Mouse (Mus musculus) embryonic fibroblast, embryonic 13.5 days (primary cell): Measurements from ENCODE around the gene Coro6. TPM values are rescaled to one million over a fixed set of nuclear protein-coding genes. Genes with fewer than 3 reads are reported as not detected.

Experiments used
- H3K27ac ChIP-seq: 2 replicates; pipeline ENCODE4 v1.5.1; 2012; ENCODE audit warnings: low read length, control low read depth, inconsistent platforms; ENCODE audit not compliant: insufficient read depth
- H3K4me1 ChIP-seq: 2 replicates; pipeline ENCODE4 v1.6.1; 2011; ENCODE audit warnings: low read length; ENCODE audit not compliant: control insufficient read depth, insufficient read depth
- H3K4me3 ChIP-seq: 2 replicates; pipeline ENCODE4 v1.5.1; 2011; ENCODE audit warnings: mild to moderate bottlenecking, control low read depth, low read length; ENCODE audit not compliant: insufficient read depth
- CTCF ChIP-seq: IDR thresholded peaks from 2 replicates; pipeline ENCODE4 v1.5.1; 2011; ENCODE audit warnings: mild to moderate bottlenecking, control low read depth, low read length, moderate library complexity, borderline replicate concordance; ENCODE audit not compliant: insufficient read depth
- POLR2A ChIP-seq: IDR thresholded peaks from 2 replicates; pipeline ENCODE4 v1.6.1; 2011; ENCODE audit warnings: low read depth, mild to moderate bottlenecking, control low read depth, low read length, moderate library complexity
- polyA plus RNA-seq: library from polyadenylated mRNA; stranded (reverse); fragments of >200 nt; gene quantifications from 2 replicates; pipeline ENCODE4 v1.2.4, GENCODE M21; 2011; ENCODE audit warnings: low read depth; ENCODE audit not compliant: missing spikeins, insufficient read length

Gene Coro6
- polyA plus RNA-seq, 1 experiment = 2.1 TPM

- Histone ChIP-seq H3K4me1 (no peaks in the 10 kb centered on the region), H3K4me3 (peak within 1 kb of the TSS; percentile 28), H3K27ac (0 out of 2 replicates have a peak within 1 kb of the TSS, but pooled peaks have one; percentile 7)
- TF ChIP-seq CTCF = no peak
- TF ChIP-seq POLR2A = peak; percentile 69
Measured at GRCm38 (mm10) chr11:77514832-77515636, 52.8 kb downstream of the Coro6 start, which contains the start of gene Abhd15. Abhd15 (plus strand) TSS chr11:77515121.

GRCm38 (mm10) chr11:77515637-77516552, 53.7 kb downstream of the Coro6 start, which contains the start of gene Trp53i13:
Trp53i13 (minus strand) TSS chr11:77515980.
- TF ChIP-seq CTCF (no peak), POLR2A (no peak)
- no peak within 1 kb of the TSS for H3K27ac ChIP-seq
- H3K4me1 ChIP-seq = no peaks in the 10 kb centered on the region
- H3K4me3 ChIP-seq = peak within 1 kb of the TSS; percentile 28

GRCm38 (mm10) chr11:77516553-77517425, 54.6 kb downstream of the Coro6 start:
- no peaks in the 10 kb centered on the region for H3K4me1 ChIP-seq

GRCm38 (mm10) chr11:77518051-77518798, 56.0 kb downstream of the Coro6 start:
- Histone ChIP-seq H3K4me3 (no peak overlapping the region), H3K4me1 (no peaks in the 10 kb centered on the region), H3K27ac (no peak overlapping the region)
- TF ChIP-seq POLR2A = no peak
- TF ChIP-seq CTCF = no peak

More at GRCm38 (mm10) chr11:77516553-77517425, 54.6 kb downstream of the Coro6 start:
- TF ChIP-seq CTCF = no peak
- TF ChIP-seq POLR2A = no peak
- H3K4me3 ChIP-seq = no peak overlapping the region
- H3K27ac ChIP-seq = no peak overlapping the region

- no peak within 1 kb of the TSS for H3K4me3 ChIP-seq
- no peak within 1 kb of the TSS for H3K27ac ChIP-seq
- no peaks in the 10 kb centered on the region for H3K4me1 ChIP-seq
Measured at GRCm38 (mm10) chr11:77519043-77519442, 56.8 kb downstream of the Coro6 start, which contains the start of gene Gm10392. Gm10392 (minus strand) TSS chr11:77519198.

More at GRCm38 (mm10) chr11:77519043-77519442, 56.8 kb downstream of the Coro6 start, which contains the start of gene Gm10392:
- TF ChIP-seq POLR2A (no peak), CTCF (no peak)

Other genes starting within 250 kb of the Coro6 start
- gene Ssh2, start 246.1 kb upstream of the Coro6 start, polyA plus RNA-seq = 10.0 and 13.5 TPM in 2 replicates
- 12.3 and 15.6 TPM in 2 replicates for gene Ankrd13b, start 27.3 kb downstream of the Coro6 start, polyA plus RNA-seq
- gene Git1, start 31.2 kb downstream of the Coro6 start, polyA plus RNA-seq = 37.9 and 41.2 TPM in 2 replicates
- 0.37 and 1.0 TPM in 2 replicates for gene Abhd15, start 52.7 kb downstream of the Coro6 start, polyA plus RNA-seq
- gene Trp53i13, start 53.6 kb downstream of the Coro6 start, polyA plus RNA-seq = 21.2 and 26.4 TPM in 2 replicates
- gene Gm10392, start 56.8 kb downstream of the Coro6 start, polyA plus RNA-seq = not detected in 2 replicates
- gene Taok1, start 145.4 kb downstream of the Coro6 start, polyA plus RNA-seq = 62.1 and 64.5 TPM in 2 replicates
- gene Nufip2, start 223.7 kb downstream of the Coro6 start, polyA plus RNA-seq = 76.8 and 87.1 TPM in 2 replicates